19 mouse cellular contexts compared by ENCODE assay signal in the genomic region with DNA sequence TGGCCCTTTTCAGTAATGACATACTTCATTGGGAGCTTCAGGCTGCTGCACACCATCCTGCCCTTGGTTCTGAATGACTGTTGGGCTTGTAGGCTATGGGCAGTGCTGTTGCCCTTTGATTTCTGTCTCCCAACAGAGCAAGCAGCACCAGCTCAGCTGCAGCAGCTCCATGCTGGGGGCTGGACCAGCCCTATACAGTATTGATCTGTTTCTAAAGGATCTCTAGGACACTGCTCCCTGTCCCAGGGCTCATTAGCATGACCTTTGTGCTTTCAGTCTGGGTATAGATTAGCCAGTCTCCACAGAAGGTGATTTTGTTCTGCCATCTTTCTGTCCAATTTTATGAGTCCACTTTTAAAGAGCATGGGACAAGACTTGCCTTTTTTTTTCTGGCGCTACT.
"Had no signal": no experiment of that assay in that cellular context is flagged by ENCODE, and none has a peak within 500 bp of the region (broad histone marks: within the 10 kb centered on the region; RNA-seq: fewer than 3 reads in every experiment).

No protein-coding gene starts in this region.

- H3K4me1 ChIP-seq: intestine, embryonic 15.5 days; kidney, embryonic 15.5 days; limb, embryonic 12.5 days; limb, embryonic 15.5 days; neural tube, embryonic 13.5 days; stomach, embryonic 15.5 days had no signal

- ATAC-seq: intestine, embryonic 15.5 days had no signal

- H3K9ac ChIP-seq: intestine, embryonic 15.5 days; kidney, embryonic 15.5 days; limb, embryonic 12.5 days; limb, embryonic 15.5 days; neural tube, embryonic 13.5 days; stomach, embryonic 15.5 days had no signal

- H3K4me3 ChIP-seq: intestine, embryonic 15.5 days; kidney, embryonic 15.5 days; limb, embryonic 12.5 days; limb, embryonic 15.5 days; myocyte; neural tube, embryonic 13.5 days; stomach, embryonic 15.5 days had no signal

- H3K4me2 ChIP-seq: intestine, embryonic 15.5 days; kidney, embryonic 15.5 days; limb, embryonic 12.5 days; limb, embryonic 15.5 days; neural tube, embryonic 13.5 days; stomach, embryonic 15.5 days had no signal

- H3K27me3 ChIP-seq: intestine, embryonic 15.5 days; kidney, embryonic 15.5 days; limb, embryonic 12.5 days; limb, embryonic 15.5 days; neural tube, embryonic 13.5 days; stomach, embryonic 15.5 days had no signal

- H3K27ac ChIP-seq: intestine, embryonic 15.5 days; kidney, embryonic 15.5 days; limb, embryonic 12.5 days; limb, embryonic 15.5 days; macrophage; neural tube, embryonic 13.5 days; stomach, embryonic 15.5 days had no signal

- H3K9me3 ChIP-seq: intestine, embryonic 15.5 days; kidney, embryonic 15.5 days; limb, embryonic 12.5 days; limb, embryonic 15.5 days; neural tube, embryonic 13.5 days; stomach, embryonic 15.5 days had no signal

- DNase-seq: kidney, adult 11 months; kidney, adult 8-10 months; kidney, postnatal 10 days; kidney, postnatal 36 days; left cerebral cortex, postnatal 4 days; lung, adult 2 months; midbrain, embryonic 14.5 days; retina, postnatal 1 day; right cerebral cortex, postnatal 25 days; spleen, adult 18-20 months; thymus, postnatal 25 days had no signal

- H3K36me3 ChIP-seq: intestine, embryonic 15.5 days; kidney, embryonic 15.5 days; limb, embryonic 12.5 days; limb, embryonic 15.5 days; neural tube, embryonic 13.5 days; stomach, embryonic 15.5 days had no signal
